Mouse (Mus musculus) embryonic facial prominence, embryonic 11.5 days (tissue): Measurements from ENCODE around the gene Slc4a1. TPM values are rescaled to one million over a fixed set of nuclear protein-coding genes. Genes with fewer than 3 reads are reported as not detected.
A peak's percentile ranks its signal among the peaks of the same experiment; 100 is the strongest.
"Not testable (repeated sequence)": the region's sequence is repeated elsewhere in the genome, so short reads cannot be mapped to it uniquely, and the experiment has no call there.

ENCODE experiments used
- ATAC-seq: fragments of 200-750 bp; cut with Nextera tagmentation; replicated peaks from 2 replicates; pipeline ENCODE4 v1.8.0; 2017; ENCODE audit warnings: low read depth; ENCODE audit not compliant: insufficient number of reproducible peaks, low FRiP score, low TSS enrichment
- DNase-seq: peaks from one replicate; pipeline ENCODE4 v3.0.0-alpha.2; 2015; ENCODE audit warnings: low spot score
- H3K27ac ChIP-seq: fragments of 300-500 bp; sonication (generic); replicated peaks from 2 replicates; pipeline ENCODE4 v1.5.1; 2014; ENCODE audit warnings: mild to moderate bottlenecking, low read depth, low read length, control low read depth
- H3K27me3 ChIP-seq: fragments of 300-500 bp; sonication (generic); 2 replicates; pipeline ENCODE4 v1.6.1; 2014; ENCODE audit warnings: mild to moderate bottlenecking, low read length, moderate library complexity, mixed read lengths; ENCODE audit not compliant: control insufficient read depth, insufficient read depth
- H3K36me3 ChIP-seq: fragments of 300-500 bp; sonication (generic); replicated peaks from 2 replicates; pipeline ENCODE4 v1.6.1; 2014; ENCODE audit warnings: low read depth, mild to moderate bottlenecking, low read length, moderate library complexity, mixed read lengths; ENCODE audit not compliant: control insufficient read depth, insufficient read depth
- H3K4me1 ChIP-seq: fragments of 300-500 bp; sonication (generic); 2 replicates; pipeline ENCODE4 v1.6.1; 2014; ENCODE audit warnings: low read length, mixed read lengths; ENCODE audit not compliant: control insufficient read depth, insufficient read depth
- H3K4me2 ChIP-seq: fragments of 300-500 bp; sonication (generic); 2 replicates; pipeline ENCODE4 v1.6.1; 2014; ENCODE audit warnings: low read depth, mild to moderate bottlenecking, control low read depth, low read length, moderate library complexity
- H3K4me3 ChIP-seq: fragments of 300-500 bp; sonication (generic); 2 replicates; pipeline ENCODE4 v1.5.1; 2014; ENCODE audit warnings: low read depth, low read length, control low read depth
- H3K9ac ChIP-seq: fragments of 300-500 bp; sonication (generic); replicated peaks from 2 replicates; pipeline ENCODE4 v1.6.1; 2014; ENCODE audit warnings: mild to moderate bottlenecking, control low read depth, low read length
- H3K9me3 ChIP-seq: fragments of 300-500 bp; sonication (generic); replicated peaks from 2 replicates; pipeline ENCODE4 v1.6.1; 2016; ENCODE audit warnings: mild to moderate bottlenecking, low read length, inconsistent platforms, mixed read lengths; ENCODE audit not compliant: control insufficient read depth
- WGBS: fragments of 180-500 bp; shearing (Covaris S2); extraction: QIAGEN DNeasy Blood & Tissue Kit; methylation state at CpG from one replicate; pipeline ENCODE4 v1.1.7; 2014; 5-methylcytosine and 5-hydroxymethylcytosine counted together
- polyA plus RNA-seq: library from polyadenylated mRNA; unstranded; fragments of >200 nt; fragmentation: Nextera tagmentation; extraction: Ambion mirVana; gene quantifications from 2 replicates; pipeline ENCODE4 v1.2.1, GENCODE M21; 2014

Gene Slc4a1
- 25.8 and 28.5 TPM in 2 replicates for polyA plus RNA-seq

DNA sequence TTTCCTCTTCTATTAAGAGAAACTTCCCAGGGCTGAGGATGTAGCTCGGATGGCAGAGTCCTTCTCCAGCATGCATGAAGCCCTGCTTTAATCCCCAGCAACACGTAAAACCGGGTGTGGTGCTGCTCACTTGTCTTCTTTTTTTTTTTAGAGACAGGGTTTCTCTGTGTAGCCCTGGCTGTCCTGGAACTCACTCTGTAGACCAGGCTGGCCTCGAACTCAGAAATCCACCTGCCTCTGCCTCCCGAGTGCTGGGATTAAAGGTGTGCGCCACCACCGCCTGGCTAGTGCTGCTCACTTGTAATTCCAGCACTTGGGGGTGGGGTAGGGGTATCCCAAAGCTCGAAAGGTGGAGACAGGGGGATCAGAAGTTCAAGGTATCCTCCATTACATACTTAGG, at the start of gene Slc4a1:
Slc4a1 (minus strand) TSS at position 101 of the 400 bp plus-strand sequence.
- not testable (repeated sequence) for H3K4me2 ChIP-seq, H3K27me3 ChIP-seq, DNase-seq, H3K27ac ChIP-seq, ATAC-seq, H3K9ac ChIP-seq, H3K36me3 ChIP-seq, H3K4me3 ChIP-seq, H3K9me3 ChIP-seq, H3K4me1 ChIP-seq
- WGBS = 73% methylated on average over 8 of the region's 8 CpGs

GRCm38 (mm10) chr11:102415034-102415802, 49.2 kb upstream of the Slc4a1 start:
- Histone ChIP-seq H3K27me3 (no peaks in the 10 kb centered on the region), H3K4me2 (no peak overlapping the region), H3K9me3 (no peaks in the 10 kb centered on the region), H3K36me3 (no peaks in the 10 kb centered on the region), H3K9ac (no peak overlapping the region), H3K27ac (no peak overlapping the region), H3K4me3 (no peak overlapping the region), H3K4me1 (no peaks in the 10 kb centered on the region)
- 68% methylated on average over 10 of the region's 10 CpGs for WGBS
- ATAC-seq (no peak), DNase-seq (no peak)

DNA sequence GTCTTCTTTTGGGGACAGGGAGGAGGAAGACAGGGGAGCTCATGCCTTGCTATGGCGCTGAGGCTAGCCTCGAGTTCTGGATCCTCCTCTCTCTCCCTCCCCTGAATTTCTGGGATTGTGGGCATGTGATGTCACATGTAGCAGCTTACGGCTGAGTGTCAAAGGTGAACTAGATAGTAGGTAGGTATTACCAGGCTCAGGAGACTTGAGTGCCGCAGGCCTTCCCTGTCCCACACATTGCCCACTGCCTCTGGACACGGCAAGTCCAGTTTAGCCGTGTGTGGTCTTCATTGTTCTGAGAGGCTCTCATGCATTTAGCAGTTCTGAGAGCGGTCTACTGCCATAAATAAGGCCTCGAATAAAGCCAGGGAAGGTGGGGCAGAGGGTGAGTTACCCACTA, 47.1 kb upstream of the Slc4a1 start:
- no peak overlapping the region for H3K4me2 ChIP-seq
- DNase-seq (no peak), ATAC-seq (no peak)
- H3K9me3 ChIP-seq = no peaks in the 10 kb centered on the region
- H3K4me3 ChIP-seq = no peak overlapping the region
- H3K36me3 ChIP-seq = no peaks in the 10 kb centered on the region
- H3K27me3 ChIP-seq = no peaks in the 10 kb centered on the region
- H3K27ac ChIP-seq = no peak overlapping the region
- no peaks in the 10 kb centered on the region for H3K4me1 ChIP-seq
- 72% methylated on average over 8 of the region's 8 CpGs for WGBS
- H3K9ac ChIP-seq = no peak overlapping the region

GRCm38 (mm10) chr11:102411704-102412103, 45.7 kb upstream of the Slc4a1 start:
- Histone ChIP-seq H3K27me3 (no peaks in the 10 kb centered on the region), H3K9ac (no peak overlapping the region), H3K4me1 (no peaks in the 10 kb centered on the region), H3K4me3 (no peak overlapping the region), H3K36me3 (no peaks in the 10 kb centered on the region), H3K4me2 (no peak overlapping the region), H3K9me3 (no peaks in the 10 kb centered on the region), H3K27ac (no peak overlapping the region)
- ATAC-seq = no peak
- DNase-seq = peak; percentile 96
- WGBS = 7% methylated on average over 11 of the region's 11 CpGs

- Histone ChIP-seq H3K4me1 (0 out of 2 replicates have a peak, but pooled peaks cover 3% of the 10 kb centered on the region), H3K27me3 (no peaks in the 10 kb centered on the region), H3K4me2 (no peak overlapping the region), H3K27ac (no peak overlapping the region), H3K36me3 (no peaks in the 10 kb centered on the region), H3K9me3 (no peaks in the 10 kb centered on the region), H3K4me3 (no peak overlapping the region), H3K9ac (no peak overlapping the region)
- WGBS = 81% methylated on average over 3 of the region's 3 CpGs
- ATAC-seq = no peak
- DNase-seq = no peak
These were observed 45.1 kb upstream of the Slc4a1 start for GRCm38 (mm10) chr11:102411061-102411460.

DNA sequence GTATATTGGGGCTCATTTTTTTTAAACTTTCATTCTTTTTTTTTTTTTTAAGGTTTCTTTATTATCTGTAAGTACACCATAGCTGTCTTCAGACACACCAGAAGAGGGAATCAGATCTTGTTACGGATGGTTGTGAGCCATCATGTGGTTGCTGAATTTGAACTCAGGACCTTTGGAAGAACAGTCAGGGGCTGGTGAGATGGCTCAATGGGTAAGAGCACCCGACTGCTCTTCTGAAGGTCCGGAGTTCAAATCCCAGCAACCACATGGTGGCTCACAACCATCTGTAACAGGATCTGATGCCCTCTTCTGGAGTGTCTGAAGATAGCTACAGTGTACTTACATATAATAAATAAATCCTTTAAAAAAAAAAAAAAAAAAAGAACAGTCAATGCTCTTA, 44.3 kb upstream of the Slc4a1 start:
- H3K36me3 ChIP-seq, ATAC-seq, H3K4me1 ChIP-seq, DNase-seq, H3K4me3 ChIP-seq, H3K9ac ChIP-seq, H3K27me3 ChIP-seq, H3K4me2 ChIP-seq, H3K27ac ChIP-seq, H3K9me3 ChIP-seq: not testable (repeated sequence)
- 92% methylated on average over 3 of the region's 3 CpGs for WGBS

DNA sequence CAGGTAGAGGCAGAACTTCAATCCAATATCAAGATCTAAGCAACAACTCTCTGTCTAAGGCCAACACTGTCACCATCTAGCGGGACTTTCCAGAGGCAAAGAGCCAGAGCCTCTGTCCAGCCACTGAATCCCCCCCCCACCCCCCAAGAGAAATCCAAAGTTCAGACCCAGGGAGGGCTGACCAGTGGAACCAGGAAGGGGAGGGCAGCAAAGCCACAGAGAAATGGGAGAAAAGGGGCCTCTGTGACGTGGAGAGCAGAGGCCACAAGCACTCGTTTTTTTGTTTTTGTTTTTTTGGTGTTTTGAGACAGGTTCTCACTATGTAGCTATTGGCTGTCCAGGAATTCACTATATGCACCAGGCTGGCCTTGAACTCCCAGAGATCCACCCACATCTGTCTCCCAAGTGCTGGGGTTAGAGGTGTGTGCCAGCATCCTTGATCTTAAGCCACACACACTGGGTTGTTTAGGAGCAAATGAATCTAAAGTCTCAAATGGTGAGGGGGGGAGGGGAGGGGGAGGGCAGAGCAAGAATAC, 43.9 kb upstream of the Slc4a1 start:
- 0 out of 2 replicates have a peak, but pooled peaks cover 5% of the 10 kb centered on the region for H3K4me1 ChIP-seq
- 72% methylated on average over 3 of the region's 3 CpGs for WGBS
- no peaks in the 10 kb centered on the region for H3K27me3 ChIP-seq
- no peak overlapping the region for H3K4me2 ChIP-seq
- H3K9ac ChIP-seq = no peak overlapping the region
- H3K9me3 ChIP-seq = no peaks in the 10 kb centered on the region
- no peak for DNase-seq
- H3K36me3 ChIP-seq = no peaks in the 10 kb centered on the region
- H3K4me3 ChIP-seq = no peak overlapping the region
- no peak for ATAC-seq
- no peak overlapping the region for H3K27ac ChIP-seq
